Mouse (Mus musculus) testis, adult 2 months (tissue): ENCODE measurements at regions not wholly inside any gene's neighbourhood (a gene's known extent, or its start where the extent isn't known, plus 50 kb on each side); places are given as distances from the start of the nearest gene placed in this dataset.

Experiments used
- H3K27ac ChIP-seq: fragments of 200-500 bp; 2 replicates; pipeline ENCODE4 v1.5.1; 2012; ENCODE audit warnings: low read depth, low read length; ENCODE audit not compliant: control insufficient read depth, insufficient read depth
- H3K27me3 ChIP-seq: fragments of 200-500 bp; 2 replicates; pipeline ENCODE4 v1.6.1; 2012; ENCODE audit warnings: mild to moderate bottlenecking, low read length, moderate library complexity; ENCODE audit not compliant: control insufficient read depth, insufficient read depth
- H3K36me3 ChIP-seq: fragments of 200-500 bp; 2 replicates; pipeline ENCODE4 v1.6.1; 2012; ENCODE audit warnings: mild to moderate bottlenecking, low read length; ENCODE audit not compliant: control insufficient read depth, insufficient read depth
- H3K4me1 ChIP-seq: fragments of 200-500 bp; 2 replicates; pipeline ENCODE4 v1.6.1; 2012; ENCODE audit warnings: low read length; ENCODE audit not compliant: control insufficient read depth, insufficient read depth
- H3K4me3 ChIP-seq: fragments of 200-500 bp; 2 replicates; pipeline ENCODE4 v1.5.1; 2012; ENCODE audit warnings: low read depth, mild to moderate bottlenecking, low read length, moderate library complexity, mixed read lengths; ENCODE audit not compliant: control insufficient read depth
- CTCF ChIP-seq: fragments of 200-500 bp; IDR thresholded peaks from 2 replicates; pipeline ENCODE4 v1.5.1; 2012; ENCODE audit warnings: low read depth, mild to moderate bottlenecking, inconsistent platforms, low read length, moderate library complexity; ENCODE audit not compliant: control insufficient read depth, insufficient read depth, insufficient replicate concordance
- POLR2A ChIP-seq: fragments of 200-500 bp; IDR thresholded peaks from 2 replicates; pipeline ENCODE4 v1.6.1; 2012; ENCODE audit warnings: low read depth, mild to moderate bottlenecking, inconsistent platforms, low read length, moderate library complexity; ENCODE audit not compliant: control insufficient read depth

DNA sequence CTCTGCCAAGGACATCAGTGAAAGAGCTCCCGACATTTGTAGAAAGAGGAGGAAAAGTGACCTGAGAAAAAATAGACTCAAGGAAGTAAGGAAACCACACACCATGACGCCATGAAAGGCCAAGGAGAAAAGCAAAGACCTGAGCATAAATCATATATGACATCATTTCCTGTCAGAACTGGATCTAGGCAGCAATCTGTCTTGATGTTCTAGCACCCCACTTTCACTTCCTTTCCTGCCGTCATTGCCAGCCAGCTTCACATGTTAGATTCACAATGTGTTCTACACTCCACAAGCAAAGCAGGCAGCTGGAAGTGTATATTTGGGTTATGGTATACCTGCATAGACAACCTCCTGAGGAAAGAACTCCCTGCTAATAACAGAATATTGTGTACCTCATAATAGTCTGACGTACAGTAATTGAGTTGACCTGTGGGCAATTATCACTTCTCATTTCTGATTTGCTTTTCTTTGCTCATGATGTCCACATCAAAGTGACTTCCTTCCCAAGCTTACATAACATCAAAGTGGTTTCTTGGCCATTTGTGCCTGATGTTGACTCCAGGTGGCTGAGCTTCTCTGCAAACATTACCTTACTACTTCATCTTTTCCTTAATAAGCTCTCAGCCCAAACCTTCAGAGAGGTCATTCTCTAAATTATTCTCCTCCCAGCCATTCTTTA is 633.6 kb upstream of the Adgrl2 start:
- TF ChIP-seq CTCF (no peak), POLR2A (no peak)
- no peaks in the 10 kb centered on the region for H3K27me3 ChIP-seq
- H3K27ac ChIP-seq, result no peak overlapping the region
- H3K4me1 ChIP-seq, result no peaks in the 10 kb centered on the region
- no peaks in the 10 kb centered on the region for H3K36me3 ChIP-seq
- H3K4me3 ChIP-seq, result no peak overlapping the region

DNA sequence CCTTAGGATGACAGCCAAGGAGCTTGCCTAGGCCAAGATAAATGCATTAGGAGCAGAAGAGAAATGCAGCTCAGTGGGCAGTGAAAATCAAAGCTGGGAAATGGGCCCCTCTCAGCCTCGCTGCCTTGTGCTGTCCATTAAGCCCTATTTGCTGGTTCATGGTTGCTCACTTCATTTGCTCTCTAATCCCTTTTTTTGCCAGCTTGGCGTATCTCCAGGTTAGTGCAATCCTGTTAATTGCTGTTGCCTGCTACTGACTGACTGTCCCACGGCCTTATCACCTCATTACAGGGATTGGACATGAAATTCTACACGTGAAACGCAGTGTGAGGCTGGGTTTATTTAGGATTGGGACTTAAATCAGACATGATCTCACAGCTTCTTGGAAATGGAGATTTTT is 613.5 kb upstream of the Adgrl2 start:
- H3K27ac ChIP-seq, result no peak overlapping the region
- no peaks in the 10 kb centered on the region for H3K36me3 ChIP-seq
- TF ChIP-seq POLR2A (no peak), CTCF (no peak)
- no peaks in the 10 kb centered on the region for H3K4me1 ChIP-seq
- no peaks in the 10 kb centered on the region for H3K27me3 ChIP-seq
- no peak overlapping the region for H3K4me3 ChIP-seq

DNA sequence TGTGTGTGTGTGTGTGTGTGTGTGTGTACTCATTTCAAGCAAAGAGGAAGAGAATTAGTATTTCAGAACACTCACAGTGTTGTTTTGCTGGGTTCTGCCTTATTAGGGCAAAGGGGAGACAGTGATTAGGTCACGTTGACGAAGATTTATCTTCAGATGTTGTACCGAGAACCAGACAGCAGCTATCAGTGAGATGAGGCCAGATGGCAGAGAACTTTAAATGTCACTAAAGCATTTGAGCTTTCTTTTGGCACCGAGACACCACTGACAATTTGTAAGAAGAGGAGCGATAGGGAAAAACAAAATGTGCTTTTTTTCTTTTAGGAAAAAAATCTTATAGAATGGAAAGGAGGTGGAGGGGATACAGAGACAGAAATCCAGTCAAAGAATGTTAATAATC is 610.9 kb upstream of the Adgrl2 start:
- H3K4me3 ChIP-seq, result no peak overlapping the region
- H3K36me3 ChIP-seq, result no peaks in the 10 kb centered on the region
- no peak overlapping the region for H3K27ac ChIP-seq
- no peak for TF ChIP-seq CTCF
- no peaks in the 10 kb centered on the region for H3K27me3 ChIP-seq
- H3K4me1 ChIP-seq, result no peaks in the 10 kb centered on the region

DNA sequence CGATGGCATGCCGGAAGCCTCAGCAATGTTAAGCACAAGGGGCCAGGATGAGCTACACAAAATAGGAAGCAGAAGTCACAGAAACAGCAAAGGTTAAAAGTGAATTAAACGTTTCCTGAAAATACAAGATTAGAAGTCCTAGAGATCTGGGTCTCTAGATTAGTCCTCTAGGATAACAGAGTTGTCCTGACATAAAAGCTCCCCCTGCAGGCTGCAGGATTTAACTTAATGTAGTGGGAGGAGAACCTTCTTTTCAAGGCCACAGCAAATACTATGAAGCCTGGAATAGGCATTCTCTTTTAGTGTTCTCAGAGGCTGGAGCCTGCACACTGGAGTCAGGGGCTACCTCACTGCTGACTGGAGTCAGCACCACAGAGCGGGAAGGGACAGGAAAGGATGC is 604.1 kb upstream of the Adgrl2 start:
- Histone ChIP-seq H3K4me1 (no peaks in the 10 kb centered on the region), H3K27me3 (no peaks in the 10 kb centered on the region), H3K36me3 (no peaks in the 10 kb centered on the region), H3K4me3 (no peak overlapping the region), H3K27ac (no peak overlapping the region)
- TF ChIP-seq CTCF (no peak), POLR2A (no peak)

DNA sequence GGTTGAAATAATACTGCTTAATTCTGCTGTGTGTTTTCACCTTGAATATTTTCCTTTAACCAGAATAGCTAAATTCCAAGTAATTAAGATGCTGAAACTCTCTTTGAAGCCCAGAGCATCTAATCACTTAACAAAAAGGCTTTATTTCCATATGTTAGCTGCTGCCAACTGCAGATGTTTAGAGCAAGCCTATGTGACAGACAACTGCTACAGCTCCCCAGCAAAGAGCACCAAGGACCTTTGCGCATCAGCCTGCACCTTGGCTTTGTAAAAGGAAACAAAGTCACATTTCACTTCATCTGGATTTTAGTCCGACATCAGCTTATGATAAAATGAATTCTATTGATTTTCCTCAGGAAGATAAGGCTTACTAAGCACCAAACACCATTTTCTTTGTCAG is 595.4 kb upstream of the Adgrl2 start:
- Histone ChIP-seq H3K27ac (no peak overlapping the region), H3K4me3 (no peak overlapping the region), H3K4me1 (no peaks in the 10 kb centered on the region), H3K36me3 (no peaks in the 10 kb centered on the region), H3K27me3 (no peaks in the 10 kb centered on the region)
- no peak for TF ChIP-seq POLR2A
- no peak for TF ChIP-seq CTCF

DNA sequence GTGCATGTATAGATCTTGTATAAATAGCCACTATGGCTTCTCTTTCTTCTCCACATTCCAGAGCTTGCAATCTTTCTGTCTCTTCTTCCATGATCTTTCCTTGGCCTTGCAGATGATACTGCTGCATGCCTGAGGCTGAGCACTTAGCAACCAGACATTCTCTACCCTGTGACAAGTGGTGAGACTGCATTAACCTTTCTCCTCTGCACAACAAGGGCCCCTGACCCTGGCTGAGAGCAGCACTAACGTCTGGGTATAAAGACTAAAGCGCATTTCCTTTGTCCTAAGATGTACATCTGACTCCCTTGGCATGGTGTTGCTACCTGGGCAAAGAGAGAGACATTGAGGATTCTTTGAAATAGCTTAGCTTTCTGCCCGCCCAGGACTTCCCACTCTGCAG is 590.8 kb upstream of the Adgrl2 start:
- Histone ChIP-seq H3K4me3 (no peak overlapping the region), H3K36me3 (no peaks in the 10 kb centered on the region), H3K4me1 (no peaks in the 10 kb centered on the region), H3K27ac (no peak overlapping the region), H3K27me3 (no peaks in the 10 kb centered on the region)
- TF ChIP-seq POLR2A (no peak), CTCF (no peak)

DNA sequence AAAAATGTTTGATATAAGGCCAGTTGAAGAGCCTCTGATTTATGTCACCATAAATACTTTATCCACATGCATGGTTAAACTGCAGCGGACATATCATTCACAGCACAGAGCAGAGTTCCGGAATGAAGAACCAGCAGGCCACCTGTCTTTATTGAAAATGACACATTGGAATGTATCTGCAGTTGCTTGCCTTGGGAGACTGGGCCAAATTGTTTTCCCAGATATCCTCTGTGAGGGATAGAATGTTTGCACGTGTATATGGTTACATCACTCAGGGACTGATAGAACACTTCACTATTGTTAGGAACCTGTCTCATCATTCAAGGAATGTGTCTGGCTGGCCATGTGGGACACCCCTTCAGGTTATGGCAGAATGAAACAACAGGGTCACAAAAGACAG is 585.3 kb upstream of the Adgrl2 start:
- Histone ChIP-seq H3K4me1 (no peaks in the 10 kb centered on the region), H3K27me3 (no peaks in the 10 kb centered on the region), H3K36me3 (no peaks in the 10 kb centered on the region), H3K27ac (no peak overlapping the region), H3K4me3 (no peak overlapping the region)
- TF ChIP-seq POLR2A, result no peak
- no peak for TF ChIP-seq CTCF

DNA sequence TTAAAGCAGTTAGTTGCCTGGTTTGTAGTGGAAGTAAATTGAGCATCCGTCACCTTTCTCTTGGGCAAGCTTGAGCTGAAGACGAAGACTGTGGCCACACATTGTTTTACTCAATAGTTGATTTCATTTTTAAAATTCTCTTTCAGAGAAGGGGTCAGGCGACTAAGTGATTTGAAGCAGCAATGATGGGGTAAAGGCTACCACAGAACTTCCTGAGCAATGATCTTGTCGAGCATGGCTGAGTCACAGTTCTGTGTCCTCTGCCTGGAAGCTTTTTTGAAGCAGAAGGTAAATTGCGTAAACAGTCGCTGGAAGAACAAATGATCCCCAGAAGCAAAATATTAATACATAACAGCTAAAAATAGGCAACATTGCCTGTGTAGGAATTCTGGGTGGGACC is 576.5 kb upstream of the Adgrl2 start:
- Histone ChIP-seq H3K4me1 (no peaks in the 10 kb centered on the region), H3K4me3 (no peak overlapping the region), H3K27ac (no peak overlapping the region), H3K36me3 (no peaks in the 10 kb centered on the region), H3K27me3 (no peaks in the 10 kb centered on the region)
- TF ChIP-seq POLR2A (no peak), CTCF (no peak)
